Mouse (Mus musculus) leukemia stem cell, adult 10-12 weeks (primary cell): Measurements from ENCODE around the gene Bpgm. TPM values are rescaled to one million over a fixed set of nuclear protein-coding genes. Genes with fewer than 3 reads are reported as not detected.

Experiments used
- polyA plus RNA-seq: library from polyadenylated mRNA; stranded (reverse); fragments of >175 nt; gene quantifications from 2 replicates; pipeline ENCODE4 v1.2.3, GENCODE M21; 2012; ENCODE audit warnings: low replicate concordance

Gene Bpgm
- 3.3 and 9.2 TPM in 2 replicates for polyA plus RNA-seq

GRCm38 (mm10) chr6:34475974-34476794 lies at the start of gene Bpgm:
TSS of gene Bpgm (plus strand) at chr6:34476207.

Other genes starting within 250 kb of the Bpgm start
- 29.2 and 47.3 TPM in 2 replicates for gene Akr1b3, start 158.7 kb upstream of the Bpgm start, polyA plus RNA-seq
- gene Akr1b8, start 122.1 kb upstream of the Bpgm start, polyA plus RNA-seq: 1.5 TPM in 1 of 2 replicates, not detected in the other
- gene Akr1b10, start 92.0 kb upstream of the Bpgm start, polyA plus RNA-seq: 0.36 and 0.93 TPM in 2 replicates
- gene Akr1b7, start 63.9 kb upstream of the Bpgm start, polyA plus RNA-seq: 0.55 TPM in 1 of 2 replicates, not detected in the other
- 3.7 and 7.7 TPM in 2 replicates for gene Cald1, start 122.3 kb downstream of the Bpgm start, polyA plus RNA-seq